9 mouse cellular contexts compared by ENCODE assay signal in the genomic region with DNA sequence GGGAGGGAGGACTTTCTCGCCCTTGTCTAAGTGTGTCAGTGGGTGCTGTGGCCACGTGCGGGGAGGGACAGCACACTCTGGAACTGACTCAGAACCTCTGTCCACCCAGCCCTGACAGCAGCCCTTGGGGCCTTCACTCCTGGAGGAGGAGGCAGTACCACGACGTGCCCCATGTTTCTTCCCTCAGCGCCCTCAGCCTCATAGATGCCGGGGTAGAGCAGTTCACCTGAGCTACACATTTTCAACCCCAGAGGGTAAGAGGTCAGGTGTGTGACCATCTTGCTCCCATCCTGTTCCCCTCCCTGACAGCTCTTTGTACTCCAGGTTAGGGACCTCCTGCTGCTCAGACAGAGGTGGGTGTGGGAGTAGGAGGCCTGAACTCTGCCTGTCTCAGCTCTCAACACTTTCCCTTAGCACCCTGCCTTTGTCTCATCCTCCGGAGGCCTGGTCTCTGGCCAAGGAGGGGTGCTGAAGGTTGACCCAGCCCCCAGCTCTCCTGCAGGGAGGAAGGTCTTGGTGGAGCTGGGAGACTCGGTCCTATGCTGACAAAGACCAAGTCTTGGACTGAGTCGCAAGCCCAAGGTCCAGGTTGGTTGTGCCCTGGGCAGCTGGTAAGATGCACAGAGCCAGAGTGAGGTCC.
A peak's percentile ranks its signal among the peaks of the same experiment; 100 is the strongest.
DNase-seq lines count a peak whose midpoint lies in the region; ATAC-seq and TF ChIP-seq lines count a peak whose summit lies in the region.
"Had no signal": no experiment of that assay in that cellular context is flagged by ENCODE, and none has a peak within 500 bp of the region (broad histone marks: within the 10 kb centered on the region; RNA-seq: fewer than 3 reads in every experiment).

No protein-coding gene starts in this region.

- H3K4me3 ChIP-seq in layer of hippocampus, adult 2 months: no peak overlapping the region
- H3K4me3 ChIP-seq in heart, embryonic 14.5 days (ENCODE audit: control insufficient read depth in 1 of 2, insufficient read depth in 1 of 2, low read depth in 1 of 2, low read length in 2 of 2): no peak overlapping the region
- H3K4me3 ChIP-seq in olfactory bulb, adult 2 months (ENCODE audit: insufficient read depth, low read depth, low read length): no peak overlapping the region

- no peak for DNase-seq in layer of hippocampus, adult 2 months (ENCODE audit: low spot score in 2 of 2)
- DNase-seq in layer of hippocampus, postnatal 14 days (ENCODE audit: low spot score in 2 of 2): no peak
- DNase-seq in kidney, postnatal 25 days: peak; percentile 53 to 85
- no peak for DNase-seq in gastrocnemius, adult 18-20 months (ENCODE audit: low spot score)
- no peak for DNase-seq in lung, postnatal 4 days
- no peak for DNase-seq in gastrocnemius, postnatal 36 days

- peak overlapping the region; percentile 91 for H3K27ac ChIP-seq in layer of hippocampus, adult 2 months
- peak overlapping the region; percentile 87 to 93 for H3K27ac ChIP-seq in heart, embryonic 14.5 days (replicated peaks in 1 of 2; ENCODE audit: control insufficient read depth in 1 of 2, insufficient read depth in 1 of 2, low read depth in 2 of 2, low read length in 2 of 2)
- H3K27ac ChIP-seq in olfactory bulb, adult 2 months (ENCODE audit: insufficient read depth, low read depth, low read length): 0 out of 2 replicates have a peak overlapping the region, but pooled peaks have one; percentile 5

- no peak for ATAC-seq in heart, embryonic 14.5 days (ENCODE audit: insufficient number of reproducible peaks, insufficient read depth, low FRiP score, low read depth)

- TF ChIP-seq POLR2A in olfactory bulb, adult 2 months (IDR thresholded peaks at IDR 0.05; ENCODE audit: insufficient read depth, low read depth, low read length): no peak

- H3K27me3 ChIP-seq in heart, embryonic 14.5 days (ENCODE audit: control insufficient read depth, insufficient read depth, low read length): no peaks in the 10 kb centered on the region
- H3K27me3 ChIP-seq: CH12.LX had no signal

- H3K9me3 ChIP-seq in heart, embryonic 14.5 days (ENCODE audit: control insufficient read depth, low read length): no peaks in the 10 kb centered on the region

- no peak for TF ChIP-seq CTCF in layer of hippocampus, adult 2 months (conservative IDR thresholded peaks at IDR 0.05)
- no peak for TF ChIP-seq CTCF in olfactory bulb, adult 2 months (IDR thresholded peaks at IDR 0.05; ENCODE audit: insufficient read depth, low read depth, low read length)

- intact Hi-C loops in gastrocnemius, postnatal 36 days (cut with DNase I): no loop called here

- H3K9ac ChIP-seq in heart, embryonic 14.5 days (ENCODE audit: low read length): peak overlapping the region; percentile 44; the same call in 1 of the 2 replicates

- no peak overlapping the region for H3K4me2 ChIP-seq in heart, embryonic 14.5 days (ENCODE audit: low read length)

- H3K36me3 ChIP-seq in heart, embryonic 14.5 days (ENCODE audit: control insufficient read depth, insufficient read depth, low read length): no peaks in the 10 kb centered on the region

- 67% methylated on average over 10 of the region's 10 CpGs for WGBS in heart, embryonic 14.5 days
- WGBS in olfactory bulb, adult 2 months: 76% methylated on average over 10 of the region's 10 CpGs

- peaks cover 49 to 58% of the 10 kb centered on the region in 2 experiments for H3K4me1 ChIP-seq in heart, embryonic 14.5 days (ENCODE audit: control insufficient read depth in 2 of 2, insufficient read depth in 2 of 2, low read length in 2 of 2)
- H3K4me1 ChIP-seq in olfactory bulb, adult 2 months (ENCODE audit: control insufficient read depth, insufficient read depth, low read length): peaks cover 36% of the 10 kb centered on the region

Comparison
In these comparisons a context has a peak if more than half of its experiments do, and no peak if none do; other contexts are left out.
1. DNase-seq: peak in kidney, postnatal 25 days (2 of 2); none in layer of hippocampus, adult 2 months (0 of 2), layer of hippocampus, postnatal 14 days (0 of 2), gastrocnemius, adult 18-20 months (single experiment), lung, postnatal 4 days (0 of 2) and gastrocnemius, postnatal 36 days (0 of 2).
2. H3K27ac ChIP-seq: peak in every context shown above with its lines; median percentile 91 in layer of hippocampus, adult 2 months; 90 in heart, embryonic 14.5 days; 5 in olfactory bulb, adult 2 months.